Mouse (Mus musculus) bone marrow, adult 2 months (tissue): ENCODE measurements around the gene Gm20431. TPM values are rescaled to one million over a fixed set of nuclear protein-coding genes. Genes with fewer than 3 reads are reported as not detected.

Source experiments
- H3K27ac ChIP-seq: fragments of 200-500 bp; 2 replicates; pipeline ENCODE4 v1.5.1; 2012; ENCODE audit warnings: low read depth, mild to moderate bottlenecking, control low read depth, inconsistent platforms, low read length; ENCODE audit not compliant: control insufficient read depth, poor library complexity, insufficient read depth
- H3K4me1 ChIP-seq: fragments of 200-500 bp; 2 replicates; pipeline ENCODE4 v1.6.1; 2011; ENCODE audit warnings: low read length; ENCODE audit not compliant: control insufficient read depth, insufficient read depth
- H3K4me3 ChIP-seq: fragments of 200-500 bp; replicated peaks from 2 replicates; pipeline ENCODE3; 2011; ENCODE audit warnings: mild to moderate bottlenecking, low read depth, low read length, control low read depth; ENCODE audit not compliant: control insufficient read depth
- CTCF ChIP-seq: fragments of 200-500 bp; IDR thresholded peaks from 2 replicates; pipeline ENCODE4 v1.5.1; 2011; ENCODE audit warnings: low read length, control low read depth; ENCODE audit not compliant: control insufficient read depth, insufficient read depth
- POLR2A ChIP-seq: fragments of 200-500 bp; IDR thresholded peaks from 2 replicates; pipeline ENCODE4 v1.6.1; 2011; ENCODE audit warnings: low read depth, mild to moderate bottlenecking, control low read depth, low read length, borderline replicate concordance; ENCODE audit not compliant: control insufficient read depth
- WGBS: fragments of 180-500 bp; shearing (Covaris S2); methylation state at CpG from one replicate; pipeline ENCODE4 v1.1.7; 2018; 5-methylcytosine and 5-hydroxymethylcytosine counted together
- polyA plus RNA-seq: library from polyadenylated mRNA; stranded (reverse); fragments of >200 nt; gene quantifications from 2 replicates; pipeline ENCODE4 v1.2.4, GENCODE M21; 2011; ENCODE audit warnings: low replicate concordance; ENCODE audit not compliant: missing spikeins, insufficient read depth, insufficient read length

Gm20431 gene
- polyA plus RNA-seq, 1 experiment, result not detected

DNA sequence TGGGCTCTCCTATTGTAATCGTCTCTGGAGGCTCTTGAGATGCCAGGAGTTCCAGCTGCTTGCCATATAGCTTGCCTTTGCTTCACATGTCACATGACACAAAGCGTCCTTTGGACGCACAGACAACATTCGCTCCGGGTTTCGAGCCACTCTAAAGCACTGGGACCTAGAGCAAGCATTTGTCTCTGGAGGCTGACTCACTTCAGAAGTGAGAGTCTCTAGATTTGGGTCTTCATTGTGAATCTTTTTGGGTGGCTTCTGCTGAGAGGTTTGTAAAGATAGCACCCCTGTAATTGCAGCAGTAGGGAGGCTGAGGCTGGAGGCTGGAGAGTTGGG is 27.8 kb downstream of the Gm20431 start:
- 92% methylated on average over 6 of the region's 6 CpGs for WGBS
- Histone ChIP-seq H3K4me1 (peaks cover 4% of the 10 kb centered on the region; the same call in 1 of the 2 replicates), H3K27ac (no peak overlapping the region), H3K4me3 (no peak overlapping the region)
- no peak for TF ChIP-seq CTCF
- no peak for TF ChIP-seq POLR2A

- peak overlapping the region; percentile 80 for H3K4me3 ChIP-seq
- H3K4me1 ChIP-seq, result peaks cover 4% of the 10 kb centered on the region; the same call in 1 of the 2 replicates
- peak overlapping the region; percentile 97 for H3K27ac ChIP-seq
- WGBS, result 61% methylated on average over 12 of the region's 12 CpGs
- TF ChIP-seq POLR2A (no peak), CTCF (no peak)
Measured at GRCm38 (mm10) chr2:167632731-167633536, 28.4 kb downstream of the Gm20431 start.

GRCm38 (mm10) chr2:167631591-167632448 is 29.5 kb downstream of the Gm20431 start, which contains the start of gene Ube2v1:
Ube2v1 (minus strand) TSS chr2:167632095.
- Histone ChIP-seq H3K27ac (peak within 1 kb of the TSS; percentile 97), H3K4me3 (peak within 1 kb of the TSS; percentile 80), H3K4me1 (peaks cover 6% of the 10 kb centered on the region)
- 1% methylated on average over 87 of the region's 87 CpGs for WGBS
- TF ChIP-seq CTCF, result no peak
- peak; percentile 73; the same call in 1 of the 2 replicates for TF ChIP-seq POLR2A

- TF ChIP-seq CTCF (no peak), POLR2A (no peak)
- peaks cover 6% of the 10 kb centered on the region for H3K4me1 ChIP-seq
- peak overlapping the region; percentile 97 for H3K27ac ChIP-seq
- H3K4me3 ChIP-seq, result peak overlapping the region; percentile 49
- WGBS, result 0% methylated on average over 31 of the region's 31 CpGs
Measured at GRCm38 (mm10) chr2:167631181-167631590, 30.1 kb downstream of the Gm20431 start.

GRCm38 (mm10) chr2:167630421-167630820 is 30.9 kb downstream of the Gm20431 start:
- 56% methylated on average over 5 of the region's 5 CpGs for WGBS
- Histone ChIP-seq H3K4me1 (peaks cover 6% of the 10 kb centered on the region), H3K27ac (peak overlapping the region; percentile 93), H3K4me3 (peak overlapping the region; percentile 49)
- TF ChIP-seq POLR2A (no peak), CTCF (no peak)

DNA sequence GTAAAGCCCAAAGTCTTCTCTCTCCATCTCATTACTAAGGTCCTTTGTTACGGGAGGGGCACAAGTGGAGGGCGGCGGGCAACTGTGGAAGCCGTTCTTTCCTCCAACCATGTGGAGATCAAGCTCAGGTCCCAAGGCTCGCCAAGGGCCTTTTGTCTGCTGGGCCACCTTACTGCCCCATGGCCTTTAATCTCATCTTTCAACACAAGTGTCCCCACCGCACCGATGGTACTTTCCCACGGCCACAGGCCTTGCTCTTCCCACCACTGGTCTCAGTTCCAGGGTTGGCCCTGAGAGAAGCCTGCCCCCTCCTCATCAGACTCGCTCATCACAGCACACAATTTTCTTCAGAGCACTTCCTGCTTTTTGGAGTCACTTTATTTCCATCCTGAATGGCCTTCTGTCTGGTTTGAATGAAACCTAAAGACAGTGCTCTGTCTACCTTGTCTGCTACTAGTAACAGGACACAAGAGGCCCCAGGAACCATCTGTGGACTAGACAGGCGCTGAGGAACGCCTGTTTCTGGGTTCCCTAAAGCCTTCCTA is 31.6 kb downstream of the Gm20431 start:
- Histone ChIP-seq H3K27ac (peak overlapping the region; percentile 93), H3K4me3 (peak overlapping the region; percentile 54), H3K4me1 (peaks cover 6% of the 10 kb centered on the region)
- no peak for TF ChIP-seq POLR2A
- TF ChIP-seq CTCF, result no peak
- 77% methylated on average over 11 of the region's 11 CpGs for WGBS

DNA sequence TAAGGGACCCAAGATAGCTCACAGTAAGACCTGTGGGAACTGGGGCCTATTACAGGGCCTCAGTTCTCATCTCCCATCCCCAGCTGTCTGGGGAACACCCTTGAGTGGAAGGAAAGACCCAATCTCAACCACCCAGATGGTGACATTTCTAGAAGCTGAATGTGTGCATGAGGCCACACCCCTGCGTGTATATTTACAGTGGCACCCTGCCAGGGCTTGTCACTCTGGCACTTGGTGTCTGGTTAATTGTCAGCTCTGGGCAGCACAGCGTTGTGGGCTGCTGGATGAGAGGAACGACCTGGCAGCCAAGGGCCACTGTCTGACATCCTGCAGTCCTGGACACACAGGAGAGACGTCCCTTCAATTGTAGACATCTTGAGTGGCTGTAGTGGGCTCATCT is 32.4 kb downstream of the Gm20431 start:
- peak overlapping the region; percentile 54 for H3K4me3 ChIP-seq
- WGBS, result 39% methylated on average over 4 of the region's 4 CpGs
- H3K4me1 ChIP-seq, result peaks cover 6% of the 10 kb centered on the region
- peak overlapping the region; percentile 93 for H3K27ac ChIP-seq
- TF ChIP-seq POLR2A (peak; percentile 92), CTCF (no peak)

GRCm38 (mm10) chr2:167627019-167627418 is 34.3 kb downstream of the Gm20431 start:
- Histone ChIP-seq H3K4me3 (no peak overlapping the region), H3K4me1 (peaks cover 7% of the 10 kb centered on the region), H3K27ac (no peak overlapping the region; the same call in 1 of the 2 replicates)
- 75% methylated on average over 7 of the region's 7 CpGs for WGBS
- TF ChIP-seq POLR2A, result no peak
- TF ChIP-seq CTCF, result no peak

GRCm38 (mm10) chr2:167625670-167626069 is 35.6 kb downstream of the Gm20431 start:
- WGBS, result 75% methylated on average over 2 of the region's 2 CpGs
- TF ChIP-seq CTCF (no peak), POLR2A (no peak)
- no peak overlapping the region for H3K27ac ChIP-seq
- H3K4me3 ChIP-seq, result no peak overlapping the region
- peaks cover 7% of the 10 kb centered on the region for H3K4me1 ChIP-seq
